Mouse (Mus musculus): ENCODE measurements around the gene L3mbtl2. TPM values are rescaled to one million over a fixed set of nuclear protein-coding genes. Genes with fewer than 3 reads are reported as not detected.

The L3mbtl2 gene
- polyA plus RNA-seq, 1 experiment: 34.8 TPM

DNA sequence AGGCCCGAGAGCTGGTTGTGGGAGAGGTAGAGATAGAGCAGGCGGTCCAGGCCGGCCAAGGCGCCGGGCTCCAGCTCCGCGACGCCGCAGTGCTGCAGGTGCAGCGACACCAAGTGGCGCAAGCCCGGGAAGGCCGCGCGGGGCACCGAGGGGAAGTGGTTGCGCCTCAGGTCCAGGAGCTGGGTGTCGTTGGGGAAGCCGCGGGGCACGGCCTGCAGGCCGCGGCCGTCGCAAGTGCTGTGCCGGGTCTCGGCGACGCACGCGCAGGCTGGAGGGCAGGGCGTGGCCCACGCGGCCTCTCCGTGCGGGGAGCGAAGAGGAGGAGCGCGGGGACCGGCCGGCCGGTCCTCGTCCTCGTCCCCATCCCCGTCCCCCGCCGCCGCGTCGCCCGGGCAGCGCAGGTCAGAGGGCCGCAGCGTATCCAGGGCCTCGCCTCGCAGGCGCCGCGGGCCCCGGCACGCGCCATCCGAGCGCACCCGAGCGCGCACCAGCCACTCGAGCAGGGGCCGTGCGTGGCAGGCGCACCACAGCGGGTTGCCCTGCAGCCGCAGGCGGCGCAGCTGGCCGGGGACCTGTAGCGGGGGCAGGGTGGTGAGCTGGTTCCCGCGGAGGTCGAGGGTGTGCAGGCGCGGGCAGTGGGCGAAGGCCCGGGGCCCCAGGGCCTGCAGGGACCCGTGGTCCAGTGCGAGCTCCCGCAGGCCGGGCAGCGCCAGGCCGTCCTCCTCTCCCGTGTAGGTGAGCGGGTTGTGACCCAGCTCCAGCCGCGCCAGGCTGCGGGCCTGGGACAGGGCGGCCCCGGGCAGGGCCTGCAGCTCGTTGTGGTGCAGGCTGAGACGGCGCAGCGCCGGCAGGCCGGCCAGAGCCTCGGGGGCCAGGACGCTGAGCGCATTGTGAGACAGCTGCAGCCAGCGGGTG, 30.5 kb downstream of the L3mbtl2 start:
- Histone ChIP-seq H3K79me2 (ENCODE audit: control insufficient read depth, insufficient read depth) (no peaks in the 10 kb centered on the region), H3K4me3 (ENCODE audit: insufficient read depth, poor library complexity, severe bottlenecking) (peak overlapping the region; percentile 16), H3K79me3 (ENCODE audit: low read depth) (no peaks in the 10 kb centered on the region), H3ac (ENCODE audit: control insufficient read depth, insufficient read length, low read depth) (peak overlapping the region; percentile 58), H3K36me3 (ENCODE audit: control insufficient read depth, insufficient read depth) (no peaks in the 10 kb centered on the region), H3K27me3 (ENCODE audit: control insufficient read depth, insufficient read depth, insufficient read length) (peaks cover 9% of the 10 kb centered on the region)
- TF ChIP-seq FOSL1 (IDR thresholded peaks at IDR 0.05; ENCODE audit: insufficient read depth, low read length, poor library complexity, severe bottlenecking) (no peak), MAX (IDR thresholded peaks at IDR 0.05) (peak; percentile 57), CTCF (IDR thresholded peaks at IDR 0.05; ENCODE audit: control insufficient read depth, insufficient read depth, insufficient read length) (peak; percentile 98)

DNA sequence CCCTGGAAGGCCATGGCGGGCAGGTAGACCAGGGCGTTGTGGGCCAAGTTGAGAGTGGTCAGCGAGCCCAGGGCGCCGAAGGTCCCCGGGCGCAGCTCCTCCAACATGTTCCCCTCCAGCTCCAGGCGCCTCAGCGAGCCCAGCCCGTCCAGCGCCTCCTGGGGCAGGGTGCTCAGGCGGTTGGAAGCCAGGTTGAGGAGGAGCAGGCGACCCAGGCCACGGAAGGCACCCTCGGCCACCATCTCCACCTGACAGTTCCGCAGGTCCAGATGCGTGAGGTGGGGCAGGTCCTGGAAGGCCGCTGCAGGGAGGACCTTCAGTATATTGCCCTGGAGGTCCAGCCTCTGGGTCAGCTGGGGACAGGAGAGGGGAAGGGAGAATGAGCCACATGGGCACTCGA, 31.2 kb downstream of the L3mbtl2 start:
- H3K79me3 ChIP-seq (ENCODE audit: low read depth): no peaks in the 10 kb centered on the region
- no peak for TF ChIP-seq CEBPB (IDR thresholded peaks at IDR 0.05; ENCODE audit: low read depth)
- no peak for TF ChIP-seq USF1 (IDR thresholded peaks at IDR 0.05; ENCODE audit: low read depth)
- no peak for TF ChIP-seq MYOG (IDR thresholded peaks at IDR 0.05; ENCODE audit: control insufficient read depth, extremely low read depth, insufficient read length)
- TF ChIP-seq MAX (IDR thresholded peaks at IDR 0.05): no peak
- no peak for TF ChIP-seq CTCF (IDR thresholded peaks at IDR 0.05; ENCODE audit: control insufficient read depth, insufficient read depth, insufficient read length)
- no peak for TF ChIP-seq MYOD1 (IDR thresholded peaks at IDR 0.05; ENCODE audit: control insufficient read depth, insufficient read length, low read depth)
- no peak for TF ChIP-seq FOSL1 (IDR thresholded peaks at IDR 0.05; ENCODE audit: insufficient read depth, low read length, poor library complexity, severe bottlenecking)
- peak overlapping the region; percentile 58 for H3ac ChIP-seq (ENCODE audit: control insufficient read depth, insufficient read length, low read depth)
- no peaks in the 10 kb centered on the region for H3K79me2 ChIP-seq (ENCODE audit: control insufficient read depth, insufficient read depth)
- no peaks in the 10 kb centered on the region for H3K36me3 ChIP-seq (ENCODE audit: control insufficient read depth, insufficient read depth)
- peaks cover 9% of the 10 kb centered on the region for H3K27me3 ChIP-seq (ENCODE audit: control insufficient read depth, insufficient read depth, insufficient read length)
- no peak overlapping the region for H3K4me3 ChIP-seq (ENCODE audit: insufficient read depth, poor library complexity, severe bottlenecking)

DNA sequence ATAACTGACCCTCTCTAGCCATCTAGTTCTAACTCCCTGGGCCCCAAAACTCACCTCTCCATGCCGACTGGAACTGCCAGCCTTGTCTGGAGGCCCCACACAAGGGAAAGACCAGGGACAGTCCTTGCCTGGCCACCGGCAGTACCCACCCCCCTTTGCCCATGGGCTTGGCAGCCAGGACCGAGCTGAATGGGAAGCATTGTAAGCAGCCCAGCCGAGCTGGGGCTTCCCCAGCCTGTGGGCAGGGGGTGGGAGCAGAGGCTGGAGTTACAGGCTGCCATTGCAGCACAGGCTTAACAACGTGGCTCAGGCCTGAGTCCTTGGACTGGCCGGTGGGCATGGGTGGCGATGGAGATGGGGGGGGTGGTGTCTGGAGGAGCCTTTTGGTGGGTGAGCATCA, 33.5 kb downstream of the L3mbtl2 start, which contains the start of gene Chadl:
Gene Chadl, minus strand, starts transcription at position 113 of the 400 bp plus-strand sequence.
- no peaks in the 10 kb centered on the region for H3K79me3 ChIP-seq (ENCODE audit: low read depth)
- no peak for TF ChIP-seq CEBPB (IDR thresholded peaks at IDR 0.05; ENCODE audit: low read depth)
- no peak for TF ChIP-seq FOSL1 (IDR thresholded peaks at IDR 0.05; ENCODE audit: insufficient read depth, low read length, poor library complexity, severe bottlenecking)
- TF ChIP-seq MYOG (IDR thresholded peaks at IDR 0.05; ENCODE audit: control insufficient read depth, extremely low read depth, insufficient read length): no peak
- TF ChIP-seq MAX (IDR thresholded peaks at IDR 0.05): no peak
- TF ChIP-seq USF1 (IDR thresholded peaks at IDR 0.05; ENCODE audit: low read depth): no peak
- TF ChIP-seq CTCF (IDR thresholded peaks at IDR 0.05; ENCODE audit: control insufficient read depth, insufficient read depth, insufficient read length): no peak
- TF ChIP-seq MYOD1 (IDR thresholded peaks at IDR 0.05; ENCODE audit: control insufficient read depth, insufficient read length, low read depth): no peak
- H3K27me3 ChIP-seq (ENCODE audit: control insufficient read depth, insufficient read depth, insufficient read length): peaks cover 9% of the 10 kb centered on the region
- H3K79me2 ChIP-seq (ENCODE audit: control insufficient read depth, insufficient read depth): no peaks in the 10 kb centered on the region
- H3ac ChIP-seq (ENCODE audit: control insufficient read depth, insufficient read length, low read depth): no peak within 1 kb of the TSS
- no peak within 1 kb of the TSS for H3K4me3 ChIP-seq (ENCODE audit: insufficient read depth, poor library complexity, severe bottlenecking)
- peaks cover 6% of the 10 kb centered on the region for H3K36me3 ChIP-seq (ENCODE audit: control insufficient read depth, insufficient read depth)

DNA sequence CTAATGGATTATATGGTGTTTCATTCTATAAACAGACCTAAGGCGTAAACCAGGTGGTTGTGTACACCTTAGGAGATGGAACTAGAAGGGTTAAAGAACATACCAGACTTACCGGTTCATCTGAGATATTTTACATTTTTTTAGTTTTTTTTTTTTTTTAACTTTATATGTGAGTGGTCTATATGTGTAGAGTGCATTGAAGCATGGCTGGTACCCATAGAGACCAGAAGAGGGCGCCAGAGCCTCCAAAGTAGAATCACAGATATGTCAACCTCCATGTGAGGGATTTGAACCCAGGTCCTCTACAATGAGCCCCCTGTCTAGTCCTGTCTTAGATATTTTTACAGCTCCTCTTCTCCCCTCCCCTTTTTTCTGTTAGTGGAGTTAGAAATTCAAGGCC, 34.2 kb downstream of the L3mbtl2 start:
- peaks cover 7% of the 10 kb centered on the region for H3K27me3 ChIP-seq (ENCODE audit: control insufficient read depth, insufficient read depth, insufficient read length)
- H3K4me3 ChIP-seq (ENCODE audit: insufficient read depth, poor library complexity, severe bottlenecking): no peak overlapping the region
- no peak for TF ChIP-seq USF1 (IDR thresholded peaks at IDR 0.05; ENCODE audit: low read depth)
- no peak for TF ChIP-seq MAX (IDR thresholded peaks at IDR 0.05)
- no peak for TF ChIP-seq MYOG (IDR thresholded peaks at IDR 0.05; ENCODE audit: control insufficient read depth, extremely low read depth, insufficient read length)
- TF ChIP-seq CTCF (IDR thresholded peaks at IDR 0.05; ENCODE audit: control insufficient read depth, insufficient read depth, insufficient read length): peak; percentile 25
- no peak for TF ChIP-seq FOSL1 (IDR thresholded peaks at IDR 0.05; ENCODE audit: insufficient read depth, low read length, poor library complexity, severe bottlenecking)
- no peak overlapping the region for H3ac ChIP-seq (ENCODE audit: control insufficient read depth, insufficient read length, low read depth)
- H3K36me3 ChIP-seq (ENCODE audit: control insufficient read depth, insufficient read depth): peaks cover 13% of the 10 kb centered on the region
- H3K79me2 ChIP-seq (ENCODE audit: control insufficient read depth, insufficient read depth): no peaks in the 10 kb centered on the region
- H3K79me3 ChIP-seq (ENCODE audit: low read depth): no peaks in the 10 kb centered on the region

DNA sequence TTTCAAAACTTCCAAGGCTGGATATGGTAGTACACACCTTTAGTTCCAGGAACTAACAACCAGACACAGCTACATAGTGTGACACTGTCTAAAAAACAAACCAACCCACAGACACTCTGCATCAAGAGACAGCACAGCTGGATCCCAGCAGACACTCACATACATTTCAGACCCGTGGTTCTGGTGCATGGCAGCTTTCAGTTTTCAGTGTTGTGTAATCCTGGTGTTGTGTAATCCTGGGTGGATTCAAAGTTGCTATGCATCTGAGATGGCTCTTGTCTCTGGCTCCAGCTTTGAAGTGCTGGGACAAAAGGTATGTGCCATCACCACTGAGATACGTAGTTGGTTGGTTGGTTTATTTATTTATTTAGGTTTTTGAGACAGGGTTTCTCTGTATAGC, 34.8 kb downstream of the L3mbtl2 start:
- TF ChIP-seq MYOG (IDR thresholded peaks at IDR 0.05; ENCODE audit: control insufficient read depth, extremely low read depth, insufficient read length) (no peak), USF1 (IDR thresholded peaks at IDR 0.05; ENCODE audit: low read depth) (no peak), MYOD1 (IDR thresholded peaks at IDR 0.05; ENCODE audit: control insufficient read depth, insufficient read length, low read depth) (no peak), CEBPB (IDR thresholded peaks at IDR 0.05; ENCODE audit: low read depth) (peak; percentile 66), MAX (IDR thresholded peaks at IDR 0.05) (no peak)
- Histone ChIP-seq H3ac (ENCODE audit: control insufficient read depth, insufficient read length, low read depth) (no peak overlapping the region), H3K79me3 (ENCODE audit: low read depth) (no peaks in the 10 kb centered on the region)

DNA sequence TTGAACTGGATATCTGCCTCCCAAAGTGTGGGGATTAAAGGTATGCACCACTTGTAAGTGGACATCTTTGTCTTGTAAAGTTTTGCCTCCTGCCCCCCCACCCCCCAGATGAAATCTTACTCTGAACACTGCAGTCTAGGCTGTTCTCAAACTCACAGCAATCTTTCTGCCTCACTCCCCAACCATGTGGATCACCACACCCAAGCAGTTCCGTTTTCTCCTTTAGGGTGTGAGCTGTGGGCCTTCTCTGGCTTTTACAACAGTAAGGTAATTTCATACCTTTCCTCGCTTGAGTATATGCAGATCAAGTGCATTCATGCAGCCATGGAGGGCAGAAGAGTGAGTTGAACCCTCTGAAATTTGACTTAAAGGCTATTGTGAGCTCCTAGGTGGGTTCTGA, 36.5 kb downstream of the L3mbtl2 start:
- Histone ChIP-seq H3K79me3 (ENCODE audit: low read depth) (no peaks in the 10 kb centered on the region), H3K27me3 (ENCODE audit: control insufficient read depth, insufficient read depth, insufficient read length) (no peaks in the 10 kb centered on the region), H3ac (ENCODE audit: control insufficient read depth, insufficient read length, low read depth) (no peak overlapping the region), H3K79me2 (ENCODE audit: control insufficient read depth, insufficient read depth) (no peaks in the 10 kb centered on the region), H3K36me3 (ENCODE audit: control insufficient read depth, insufficient read depth) (peaks cover 36% of the 10 kb centered on the region), H3K4me3 (ENCODE audit: insufficient read depth, poor library complexity, severe bottlenecking) (no peak overlapping the region)
- TF ChIP-seq FOSL1 (IDR thresholded peaks at IDR 0.05; ENCODE audit: insufficient read depth, low read length, poor library complexity, severe bottlenecking) (no peak), CEBPB (IDR thresholded peaks at IDR 0.05; ENCODE audit: low read depth) (no peak), USF1 (IDR thresholded peaks at IDR 0.05; ENCODE audit: low read depth) (no peak), MYOG (IDR thresholded peaks at IDR 0.05; ENCODE audit: control insufficient read depth, extremely low read depth, insufficient read length) (no peak), CTCF (IDR thresholded peaks at IDR 0.05; ENCODE audit: control insufficient read depth, insufficient read depth, insufficient read length) (no peak), MYOD1 (IDR thresholded peaks at IDR 0.05; ENCODE audit: control insufficient read depth, insufficient read length, low read depth) (no peak), MAX (IDR thresholded peaks at IDR 0.05) (no peak)

More for the DNA sequence above, 34.8 kb downstream of the L3mbtl2 start:
- H3K79me2 ChIP-seq (ENCODE audit: control insufficient read depth, insufficient read depth): no peaks in the 10 kb centered on the region
- peaks cover 20% of the 10 kb centered on the region for H3K36me3 ChIP-seq (ENCODE audit: control insufficient read depth, insufficient read depth)
- H3K4me3 ChIP-seq (ENCODE audit: insufficient read depth, poor library complexity, severe bottlenecking): no peak overlapping the region
- H3K27me3 ChIP-seq (ENCODE audit: control insufficient read depth, insufficient read depth, insufficient read length): peaks cover under 1% of the 10 kb centered on the region

All from C2C12 (cell line).